Mouse (Mus musculus): Measurements from ENCODE around the gene Dync1li1. TPM values are rescaled to one million over a fixed set of nuclear protein-coding genes. Genes with fewer than 3 reads are reported as not detected.
"Not testable (repeated sequence)": the region's sequence is repeated elsewhere in the genome, so short reads cannot be mapped to it uniquely, and the experiment has no call there.

Dync1li1 gene
- polyA plus RNA-seq (2016; fragmentation: Nextera tagmentation; extraction: Ambion mirVana), result 71.3 and 83.9 TPM in 2 replicates

DNA sequence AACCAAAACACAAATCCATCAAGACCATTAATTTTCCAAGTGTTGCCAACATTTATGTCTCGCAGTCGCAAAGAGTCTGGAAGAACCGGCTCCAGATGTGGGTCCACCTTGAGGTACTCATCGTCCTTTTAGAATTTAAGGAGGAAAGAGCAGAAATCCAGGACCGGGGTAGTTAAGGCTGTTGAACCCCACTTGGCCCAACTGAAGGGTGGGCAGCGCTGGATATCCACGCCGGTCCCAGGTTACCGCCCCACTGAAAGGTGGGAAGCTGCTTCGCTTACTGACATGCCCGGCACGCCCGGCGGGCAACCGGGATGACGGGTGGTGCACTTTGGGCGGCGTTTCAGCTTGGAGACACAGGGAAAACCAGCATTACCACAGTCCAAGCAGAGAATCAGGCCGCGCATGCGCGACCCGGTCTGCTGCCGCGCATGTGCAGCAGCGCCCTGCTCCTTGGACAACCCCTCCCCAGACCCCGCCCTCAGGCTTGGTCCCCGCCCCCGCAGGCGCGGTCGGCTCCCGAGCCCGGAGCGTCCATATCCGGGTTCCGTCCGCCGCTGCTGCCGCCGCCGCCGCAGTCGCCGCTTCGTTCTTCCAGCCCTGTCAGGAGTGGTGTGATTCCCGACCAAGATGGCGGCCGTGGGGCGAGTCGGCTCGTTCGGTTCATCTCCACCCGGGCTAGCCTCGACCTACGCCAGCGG lies at the start of gene Dync1li1:
TSS of gene Dync1li1 (plus strand) at position 539 of the 701 bp plus-strand sequence.
- under 1% methylated on average over 57 of the region's 57 CpGs for WGBS
- peak; percentile 98 for DNase-seq (ENCODE audit: low spot score)
- no peaks in the 10 kb centered on the region for H3K9me3 ChIP-seq
- peaks cover 21% of the 10 kb centered on the region for H3K36me3 ChIP-seq
- H3K27ac ChIP-seq, result peak within 1 kb of the TSS; percentile 95
- no peaks in the 10 kb centered on the region for H3K27me3 ChIP-seq (ENCODE audit: insufficient read depth, poor library complexity, severe bottlenecking)
- H3K4me1 ChIP-seq, result peaks cover 17% of the 10 kb centered on the region
- H3K4me3 ChIP-seq, result peak within 1 kb of the TSS; percentile 97

DNA sequence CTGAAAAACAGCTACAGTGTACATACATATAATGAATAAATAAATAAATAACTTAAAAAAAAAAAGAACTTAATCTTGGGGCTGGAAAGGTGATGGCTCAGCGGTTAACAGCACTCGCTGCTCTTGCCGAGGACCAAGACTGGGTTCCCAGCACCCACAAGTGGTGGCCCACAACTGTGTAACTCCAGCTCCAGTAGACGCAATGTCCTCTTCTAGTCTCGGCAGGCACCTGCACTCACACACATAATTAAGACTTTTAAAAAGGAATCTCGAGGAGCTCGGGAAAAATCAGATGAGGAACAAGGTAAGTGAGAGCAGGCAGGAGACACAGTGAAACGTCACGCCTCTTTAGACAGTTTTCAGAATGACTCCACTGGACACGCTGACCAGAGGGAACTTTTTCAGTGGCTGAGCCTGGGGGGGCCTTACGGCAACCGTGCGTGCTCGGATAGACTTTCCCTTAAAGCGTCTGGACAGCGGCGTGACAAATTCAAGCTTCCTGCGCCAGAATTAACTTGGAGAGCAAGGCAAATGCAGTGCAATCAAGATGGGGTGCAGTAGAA lies 49.3 kb upstream of the Dync1li1 start:
- 10% methylated on average over 18 of the region's 18 CpGs for WGBS
- Histone ChIP-seq H3K27ac (peak overlapping the region; percentile 91), H3K27me3 (ENCODE audit: insufficient read depth, poor library complexity, severe bottlenecking) (peaks cover 14% of the 10 kb centered on the region), H3K36me3 (peaks cover 10% of the 10 kb centered on the region), H3K4me3 (peak overlapping the region; percentile 90), H3K9me3 (no peaks in the 10 kb centered on the region), H3K4me1 (peaks cover 12% of the 10 kb centered on the region)
- no peak for DNase-seq (ENCODE audit: low spot score)

- Histone ChIP-seq H3K27me3 (ENCODE audit: insufficient read depth, poor library complexity, severe bottlenecking) (peaks cover 14% of the 10 kb centered on the region), H3K4me3 (peak within 1 kb of the TSS; percentile 90)
- WGBS, result 4% methylated on average over 49 of the region's 51 CpGs
Measured at GRCm38 (mm10) chr9:114639839-114640646, 48.5 kb upstream of the Dync1li1 start, which contains the start of gene Cnot10. Cnot10 (minus strand) TSS chr9:114640184.

GRCm38 (mm10) chr9:114646556-114647505 lies 41.8 kb upstream of the Dync1li1 start:
- no peaks in the 10 kb centered on the region for H3K36me3 ChIP-seq
- no peak for DNase-seq (ENCODE audit: low spot score)
- H3K9me3 ChIP-seq, result no peaks in the 10 kb centered on the region
- peaks cover 14% of the 10 kb centered on the region for H3K27me3 ChIP-seq (ENCODE audit: insufficient read depth, poor library complexity, severe bottlenecking)
- no peak overlapping the region for H3K4me3 ChIP-seq
- no peaks in the 10 kb centered on the region for H3K4me1 ChIP-seq
- 83% methylated on average over 12 of the region's 12 CpGs for WGBS
- no peak overlapping the region for H3K27ac ChIP-seq

More at GRCm38 (mm10) chr9:114639839-114640646, 48.5 kb upstream of the Dync1li1 start, which contains the start of gene Cnot10:
- DNase-seq (ENCODE audit: low spot score), result peak; percentile 99
- Histone ChIP-seq H3K9me3 (no peaks in the 10 kb centered on the region), H3K27ac (peak within 1 kb of the TSS; percentile 91), H3K36me3 (peaks cover 10% of the 10 kb centered on the region), H3K4me1 (peaks cover 12% of the 10 kb centered on the region)

DNA sequence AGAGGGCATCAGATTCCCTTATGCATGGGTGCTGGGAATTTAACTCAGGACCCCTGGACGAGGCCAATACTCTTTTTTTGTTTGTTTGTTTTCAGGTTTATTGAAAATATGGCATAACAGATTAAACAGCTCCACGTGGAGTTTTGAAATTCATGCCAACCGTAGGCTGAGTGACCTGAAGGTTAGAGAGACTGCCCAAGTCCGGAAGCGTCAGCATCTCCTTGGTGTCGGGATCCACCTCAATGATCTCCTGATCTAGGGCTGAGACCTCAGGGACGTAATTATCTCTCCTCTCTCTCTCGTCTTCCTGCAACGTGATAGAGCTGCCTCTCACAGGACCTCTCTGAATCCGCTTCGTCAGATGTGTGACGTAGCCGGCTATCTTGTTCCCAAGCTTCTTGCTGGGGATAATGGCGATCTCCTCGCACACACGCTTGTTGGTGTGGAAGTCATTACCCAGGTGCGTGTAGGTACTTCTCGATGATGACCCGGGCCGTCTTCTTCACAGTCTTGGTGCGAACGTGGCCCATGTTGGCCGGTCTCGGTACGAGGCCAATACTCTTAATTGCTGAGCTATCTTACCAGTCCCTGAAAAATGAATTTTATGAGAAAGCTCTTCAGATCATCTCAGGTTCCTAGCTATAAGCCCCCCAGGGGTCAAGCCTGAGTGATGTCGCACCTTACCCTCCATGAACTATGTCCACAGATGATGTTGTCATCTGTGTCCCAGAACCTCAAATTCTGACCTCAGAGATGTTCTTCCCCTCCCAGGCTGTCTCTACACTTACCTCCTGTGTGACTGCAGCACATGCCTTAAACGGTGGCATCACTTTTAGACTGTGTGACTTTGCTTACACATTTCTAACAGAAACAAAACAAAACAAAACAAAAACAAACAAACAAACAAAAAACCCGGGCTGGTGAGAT lies 40.8 kb upstream of the Dync1li1 start:
- no peaks in the 10 kb centered on the region for H3K4me1 ChIP-seq
- H3K36me3 ChIP-seq, result no peaks in the 10 kb centered on the region
- H3K27me3 ChIP-seq (ENCODE audit: insufficient read depth, poor library complexity, severe bottlenecking), result peaks cover 13% of the 10 kb centered on the region
- DNase-seq (ENCODE audit: low spot score), result no peak
- WGBS, result 76% methylated on average over 28 of the region's 28 CpGs
- H3K27ac ChIP-seq, result no peak overlapping the region
- H3K9me3 ChIP-seq, result no peaks in the 10 kb centered on the region
- no peak overlapping the region for H3K4me3 ChIP-seq

- H3K27ac ChIP-seq; H3K27me3 ChIP-seq (ENCODE audit: insufficient read depth, poor library complexity, severe bottlenecking); H3K9me3 ChIP-seq; H3K4me1 ChIP-seq; DNase-seq (ENCODE audit: low spot score); H3K4me3 ChIP-seq; H3K36me3 ChIP-seq: not testable (repeated sequence)
- WGBS, result 50% methylated on average over 9 of the region's 9 CpGs
Measured at GRCm38 (mm10) chr9:114648472-114648871, 40.1 kb upstream of the Dync1li1 start.

GRCm38 (mm10) chr9:114649371-114649770 lies 39.2 kb upstream of the Dync1li1 start:
- WGBS, result 60% methylated on average over 5 of the region's 5 CpGs
- Histone ChIP-seq H3K27me3 (ENCODE audit: insufficient read depth, poor library complexity, severe bottlenecking) (no peaks in the 10 kb centered on the region), H3K4me3 (no peak overlapping the region), H3K27ac (no peak overlapping the region), H3K4me1 (no peaks in the 10 kb centered on the region), H3K9me3 (no peaks in the 10 kb centered on the region), H3K36me3 (no peaks in the 10 kb centered on the region)
- no peak for DNase-seq (ENCODE audit: low spot score)

GRCm38 (mm10) chr9:114650938-114651634 lies 37.5 kb upstream of the Dync1li1 start:
- no peaks in the 10 kb centered on the region for H3K36me3 ChIP-seq
- 0 out of 2 replicates have a peak overlapping the region, but pooled peaks have one; percentile 1 for H3K4me3 ChIP-seq
- no peaks in the 10 kb centered on the region for H3K27me3 ChIP-seq (ENCODE audit: insufficient read depth, poor library complexity, severe bottlenecking)
- DNase-seq (ENCODE audit: low spot score), result no peak
- no peak overlapping the region for H3K27ac ChIP-seq
- no peaks in the 10 kb centered on the region for H3K4me1 ChIP-seq
- whole genome bisulfite sequencing, result 56% methylated on average over 21 of the region's 21 CpGs
- no peaks in the 10 kb centered on the region for H3K9me3 ChIP-seq

DNA sequence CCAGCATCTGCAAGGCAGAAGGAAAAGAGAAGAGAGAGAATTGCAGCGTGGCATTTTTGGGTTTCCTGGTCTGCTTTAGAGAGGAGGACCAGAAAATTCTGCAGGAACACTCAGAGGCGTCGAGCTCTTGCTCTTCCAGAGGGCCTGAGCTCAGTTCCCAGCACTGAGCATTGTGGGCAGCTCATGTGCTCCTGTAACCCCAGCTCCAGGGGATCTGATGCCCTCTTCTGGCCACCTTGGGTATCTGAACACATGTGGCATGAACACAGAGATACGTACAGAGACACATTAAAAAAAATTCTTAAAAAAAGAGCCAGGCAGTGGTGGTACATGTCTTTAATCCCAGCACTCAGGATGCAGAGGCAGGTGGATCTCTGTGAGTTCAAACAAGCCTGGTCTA lies 33.2 kb upstream of the Dync1li1 start:
- Histone ChIP-seq H3K4me3 (no peak overlapping the region), H3K27ac (no peak overlapping the region), H3K36me3 (no peaks in the 10 kb centered on the region), H3K27me3 (ENCODE audit: insufficient read depth, poor library complexity, severe bottlenecking) (no peaks in the 10 kb centered on the region), H3K9me3 (no peaks in the 10 kb centered on the region), H3K4me1 (no peaks in the 10 kb centered on the region)
- no peak for DNase-seq (ENCODE audit: low spot score)
- 82% methylated on average over 4 of the region's 4 CpGs for WGBS

GRCm38 (mm10) chr9:114656701-114657100 lies 31.9 kb upstream of the Dync1li1 start:
- no peak for DNase-seq (ENCODE audit: low spot score)
- 73% methylated on average over 3 of the region's 3 CpGs for WGBS
- Histone ChIP-seq H3K9me3 (no peaks in the 10 kb centered on the region), H3K36me3 (no peaks in the 10 kb centered on the region), H3K27ac (no peak overlapping the region), H3K4me3 (no peak overlapping the region), H3K4me1 (no peaks in the 10 kb centered on the region), H3K27me3 (ENCODE audit: insufficient read depth, poor library complexity, severe bottlenecking) (no peaks in the 10 kb centered on the region)

- H3K27me3 ChIP-seq (ENCODE audit: insufficient read depth, poor library complexity, severe bottlenecking), result no peaks in the 10 kb centered on the region
- no peak for DNase-seq (ENCODE audit: low spot score)
- H3K9me3 ChIP-seq, result no peaks in the 10 kb centered on the region
- 84% methylated on average over 6 of the region's 6 CpGs for WGBS
- H3K4me3 ChIP-seq, result no peak overlapping the region
- no peaks in the 10 kb centered on the region for H3K36me3 ChIP-seq
- peaks cover 3% of the 10 kb centered on the region; the same call in 1 of the 2 replicates for H3K4me1 ChIP-seq
- no peak overlapping the region for H3K27ac ChIP-seq
Measured at GRCm38 (mm10) chr9:114660506-114660905, 28.1 kb upstream of the Dync1li1 start.
